Mouse (Mus musculus) yolk sac, embryonic 10.5 days (tissue): ENCODE results near the gene Tet1.
"Not testable (repeated sequence)": the region's sequence is repeated elsewhere in the genome, so short reads cannot be mapped to it uniquely, and the experiment has no call there.

Experiments
- DNase-seq: peaks from one replicate; pipeline ENCODE4 v3.0.0-alpha.2; 2017; ENCODE audit warnings: low spot score

Gene Tet1

GRCm38 (mm10) chr10:62847069-62847626 is 61.6 kb downstream of the Tet1 start:
- DNase-seq, result no peak

- peak; percentile 29 for DNase-seq
Measured at GRCm38 (mm10) chr10:62843787-62844491, 64.9 kb downstream of the Tet1 start.

- no peak for DNase-seq
Measured at GRCm38 (mm10) chr10:62841901-62842447, 66.8 kb downstream of the Tet1 start.

GRCm38 (mm10) chr10:62840687-62841086 is 68.1 kb downstream of the Tet1 start:
- no peak for DNase-seq

- no peak for DNase-seq
Measured at GRCm38 (mm10) chr10:62837987-62838386, 70.8 kb downstream of the Tet1 start.

GRCm38 (mm10) chr10:62832783-62833182 is 76.0 kb downstream of the Tet1 start:
- DNase-seq, result no peak

- no peak for DNase-seq
Measured at GRCm38 (mm10) chr10:62831546-62831945, 77.2 kb downstream of the Tet1 start.

- no peak for DNase-seq
Measured at GRCm38 (mm10) chr10:62824474-62824873, 84.3 kb downstream of the Tet1 start.

GRCm38 (mm10) chr10:62823431-62823830 is 85.4 kb downstream of the Tet1 start:
- DNase-seq, result no peak

GRCm38 (mm10) chr10:62810010-62810409 is 98.8 kb downstream of the Tet1 start:
- DNase-seq, result no peak

- no peak for DNase-seq
Measured at GRCm38 (mm10) chr10:62808766-62809165, 100.0 kb downstream of the Tet1 start.

GRCm38 (mm10) chr10:62808316-62808715 is 100.5 kb downstream of the Tet1 start:
- DNase-seq, result no peak

- DNase-seq, result no peak
Measured at GRCm38 (mm10) chr10:62804106-62804505, 104.7 kb downstream of the Tet1 start.

- DNase-seq, result no peak
Measured at GRCm38 (mm10) chr10:62803296-62803695, 105.5 kb downstream of the Tet1 start.

- no peak for DNase-seq
Measured at GRCm38 (mm10) chr10:62794221-62794620, 114.6 kb downstream of the Tet1 start.

GRCm38 (mm10) chr10:62793091-62793453 is 115.7 kb downstream of the Tet1 start:
- no peak for DNase-seq

- DNase-seq, result peak; percentile 98
Measured at GRCm38 (mm10) chr10:62792177-62793090, 116.4 kb downstream of the Tet1 start, which contains the start of gene Ccar1. Ccar1 (minus strand) TSS chr10:62792286.

GRCm38 (mm10) chr10:62791251-62792176 is 117.3 kb downstream of the Tet1 start:
- peak; percentile 31 for DNase-seq

- DNase-seq, result not testable (repeated sequence)
Measured at GRCm38 (mm10) chr10:62781776-62782175, 127.0 kb downstream of the Tet1 start.
